ENCODE assay signal across 8 mouse cellular contexts in genomic region chr1:193160317-193161032, GRCm38 (mm10). TPM values are rescaled to one million over a fixed set of nuclear protein-coding genes. Genes with fewer than 3 reads are reported as not detected.
DNase-seq lines count a peak whose midpoint lies in the region; ATAC-seq and TF ChIP-seq lines count a peak whose summit lies in the region.

No protein-coding gene starts in this region.

- peak; percentile 49 for DNase-seq in MN1 (ENCODE audit: low spot score)
- DNase-seq in c-Kit-positive CD71-negative TER-119-negative erythroid progenitor cells, embryonic 14.5 days (ENCODE audit: low read depth) = peak; percentile 70
- DNase-seq in heart, adult 18-20 months = peak; percentile 48 to 52
- DNase-seq in cerebellum, postnatal 25 days = no peak
- DNase-seq in frontal cortex, postnatal 36 days (ENCODE audit: low spot score in 2 of 2) = no peak

- H3K27me3 ChIP-seq in intestine, postnatal 0 days (replicated peaks; ENCODE audit: control insufficient read depth, insufficient read depth, low read length) = no peaks in the 10 kb centered on the region
- no peaks in the 10 kb centered on the region for H3K27me3 ChIP-seq in lung, embryonic 15.5 days
- H3K27me3 ChIP-seq in neural tube, embryonic 14.5 days (ENCODE audit: control insufficient read depth, insufficient read depth, low read length) = no peaks in the 10 kb centered on the region

- 10% methylated on average over 18 of the region's 18 CpGs for WGBS in intestine, postnatal 0 days
- 12% methylated on average over 18 of the region's 18 CpGs for WGBS in lung, embryonic 15.5 days
- WGBS in neural tube, embryonic 14.5 days = 16% methylated on average over 18 of the region's 18 CpGs

- H3K4me2 ChIP-seq in intestine, postnatal 0 days (replicated peaks; ENCODE audit: low read depth) = peak overlapping the region; percentile 70
- H3K4me2 ChIP-seq in lung, embryonic 15.5 days = peak overlapping the region; percentile 52
- H3K4me2 ChIP-seq in neural tube, embryonic 14.5 days (ENCODE audit: low read depth, low read length) = peak overlapping the region; percentile 23

- peak; percentile 83 for ATAC-seq in intestine, postnatal 0 days
- ATAC-seq in lung, embryonic 15.5 days (ENCODE audit: borderline replicate concordance, extremely low read depth, low FRiP score, low TSS enrichment) = peak; percentile 80; the same call in 1 of the 2 replicates
- ATAC-seq in neural tube, embryonic 14.5 days (ENCODE audit: low read depth) = no peak

- H3K9ac ChIP-seq in intestine, postnatal 0 days (ENCODE audit: low read depth, low read length) = no peak overlapping the region
- 0 out of 2 replicates have a peak overlapping the region, but pooled peaks have one; percentile 21 for H3K9ac ChIP-seq in lung, embryonic 15.5 days
- H3K9ac ChIP-seq in neural tube, embryonic 14.5 days (replicated peaks; ENCODE audit: low read depth, low read length) = no peak overlapping the region

- H3K4me1 ChIP-seq in intestine, postnatal 0 days (replicated peaks; ENCODE audit: control insufficient read depth, insufficient read depth, low read length) = peaks cover 7% of the 10 kb centered on the region; the same call in 1 of the 2 replicates
- peaks cover 20% of the 10 kb centered on the region for H3K4me1 ChIP-seq in lung, embryonic 15.5 days
- H3K4me1 ChIP-seq in neural tube, embryonic 14.5 days (ENCODE audit: control insufficient read depth, insufficient read depth, low read length) = no peaks in the 10 kb centered on the region

- H3K36me3 ChIP-seq in intestine, postnatal 0 days (ENCODE audit: control insufficient read depth, insufficient read depth) = peaks cover 35% of the 10 kb centered on the region
- no peaks in the 10 kb centered on the region for H3K36me3 ChIP-seq in lung, embryonic 15.5 days
- no peaks in the 10 kb centered on the region for H3K36me3 ChIP-seq in neural tube, embryonic 14.5 days (ENCODE audit: control insufficient read depth, insufficient read depth, low read length)

- H3K9me3 ChIP-seq in intestine, postnatal 0 days (ENCODE audit: control insufficient read depth) = no peaks in the 10 kb centered on the region
- H3K9me3 ChIP-seq in lung, embryonic 15.5 days = no peaks in the 10 kb centered on the region
- no peaks in the 10 kb centered on the region for H3K9me3 ChIP-seq in neural tube, embryonic 14.5 days (ENCODE audit: control insufficient read depth, low read length)

- TF ChIP-seq CTCF in intestine, postnatal 0 days (IDR thresholded peaks at IDR 0.05; ENCODE audit: low read depth) = no peak

- no peak overlapping the region for H3K4me3 ChIP-seq in intestine, postnatal 0 days (ENCODE audit: low read depth, low read length)
- H3K4me3 ChIP-seq in lung, embryonic 15.5 days = peak overlapping the region; percentile 30
- no peak overlapping the region for H3K4me3 ChIP-seq in neural tube, embryonic 14.5 days (ENCODE audit: low read depth, low read length)

- no peak overlapping the region; the same call in 1 of the 2 replicates for H3K27ac ChIP-seq in intestine, postnatal 0 days (ENCODE audit: low read depth, low read length)
- H3K27ac ChIP-seq in lung, embryonic 15.5 days = no peak overlapping the region
- no peak overlapping the region for H3K27ac ChIP-seq in neural tube, embryonic 14.5 days (ENCODE audit: low read depth, low read length)

RNA-seq across cellular contexts. Expression of gene A130010J15Rik, which starts 7.4 kb away (rescaled TPM):
- 1 to 10 TPM; 4.1 to 5.1 TPM for total RNA-seq in heart, adult 18-20 months (2021)
- 7.2 and 8.0 TPM in 2 replicates for polyA plus RNA-seq in intestine, postnatal 0 days (2015; fragmentation: Nextera tagmentation; extraction: Ambion mirVana)
- polyA plus RNA-seq in lung, embryonic 15.5 days (2015; fragmentation: Nextera tagmentation; extraction: Ambion mirVana) = 13.6 and 14.1 TPM in 2 replicates
- polyA plus RNA-seq in neural tube, embryonic 14.5 days (2014; fragmentation: Nextera tagmentation; extraction: Ambion mirVana) = 11.2 and 13.0 TPM in 2 replicates

RNA-seq across cellular contexts. Expression of gene Irf6, which starts 7.6 kb away (rescaled TPM):
- 1 to 10 TPM; 1.1 to 2.5 TPM for total RNA-seq in heart, adult 18-20 months (2021)
- polyA plus RNA-seq in intestine, postnatal 0 days (2015; fragmentation: Nextera tagmentation; extraction: Ambion mirVana) = 47.8 and 48.3 TPM in 2 replicates
- polyA plus RNA-seq in lung, embryonic 15.5 days (2015; fragmentation: Nextera tagmentation; extraction: Ambion mirVana) = 14.9 and 15.4 TPM in 2 replicates
- 0.64 and 0.80 TPM in 2 replicates for polyA plus RNA-seq in neural tube, embryonic 14.5 days (2014; fragmentation: Nextera tagmentation; extraction: Ambion mirVana)

RNA-seq across cellular contexts. Expression of gene Diexf, which starts 30.4 kb away (rescaled TPM):
- 10 to 100 TPM; 10.1 to 12.4 TPM for total RNA-seq in heart, adult 18-20 months (2021)
- 1.7 and 1.8 TPM in 2 replicates for polyA plus RNA-seq in intestine, postnatal 0 days (2015; fragmentation: Nextera tagmentation; extraction: Ambion mirVana)
- polyA plus RNA-seq in lung, embryonic 15.5 days (2015; fragmentation: Nextera tagmentation; extraction: Ambion mirVana) = 7.0 and 7.4 TPM in 2 replicates
- polyA plus RNA-seq in neural tube, embryonic 14.5 days (2014; fragmentation: Nextera tagmentation; extraction: Ambion mirVana) = 9.1 and 12.6 TPM in 2 replicates

RNA-seq across cellular contexts. Expression of gene Traf3ip3, which starts 41.0 kb away (rescaled TPM):
- 1 to 10 TPM; 1.3 to 4.7 TPM for total RNA-seq in heart, adult 18-20 months (2021)
- 2.5 and 3.2 TPM in 2 replicates for polyA plus RNA-seq in intestine, postnatal 0 days (2015; fragmentation: Nextera tagmentation; extraction: Ambion mirVana)
- polyA plus RNA-seq in lung, embryonic 15.5 days (2015; fragmentation: Nextera tagmentation; extraction: Ambion mirVana) = 2.9 and 3.8 TPM in 2 replicates
- polyA plus RNA-seq in neural tube, embryonic 14.5 days (2014; fragmentation: Nextera tagmentation; extraction: Ambion mirVana) = 1.1 and 3.4 TPM in 2 replicates

RNA-seq across cellular contexts. Expression of gene Lamb3, which starts 47.0 kb away (rescaled TPM):
- total RNA-seq in heart, adult 18-20 months (2021) = 10 to 100 TPM in 1 of 2 experiments, 1 to 10 TPM in 1; 8.5 to 13.5 TPM
- 1.7 and 2.5 TPM in 2 replicates for polyA plus RNA-seq in intestine, postnatal 0 days (2015; fragmentation: Nextera tagmentation; extraction: Ambion mirVana)
- 38.1 and 43.9 TPM in 2 replicates for polyA plus RNA-seq in lung, embryonic 15.5 days (2015; fragmentation: Nextera tagmentation; extraction: Ambion mirVana)
- polyA plus RNA-seq in neural tube, embryonic 14.5 days (2014; fragmentation: Nextera tagmentation; extraction: Ambion mirVana) = 0.23 TPM in 2 replicates

Comparison
In these comparisons a context has a peak if more than half of its experiments do, and no peak if none do; other contexts are left out.
1. DNase-seq: peak in MN1 (single experiment), c-Kit-positive CD71-negative TER-119-negative erythroid progenitor cells, embryonic 14.5 days (single experiment) and heart, adult 18-20 months (2 of 2); none in cerebellum, postnatal 25 days (0 of 2) and frontal cortex, postnatal 36 days (0 of 2).
2. Peak in every context shown above with its lines, with median percentiles within 50 percentile points of each other: H3K4me2 ChIP-seq.